Mouse (Mus musculus): Measurements from ENCODE around the gene Cab39l. TPM values are rescaled to one million over a fixed set of nuclear protein-coding genes. Genes with fewer than 3 reads are reported as not detected.

Gene Cab39l
- total RNA-seq, 2 experiments from 2014 or later, result 11.8 to 14.6 TPM

- no peak for DNase-seq
- intact Hi-C loops (cut with DNase I; ENCODE audit: low total_unique reads), result no loop called here
Measured at GRCm38 (mm10) chr14:59616802-59617201, 176.0 kb downstream of the Cab39l start.

- DNase-seq, result no peak
- intact Hi-C loops (cut with DNase I; ENCODE audit: low total_unique reads), result loop anchor here (10.0 kb wide), 1 partner anchor 90 kb away; no protein-coding TSS in a partner anchor
Measured at GRCm38 (mm10) chr14:59624326-59624885, 183.6 kb downstream of the Cab39l start.

DNA sequence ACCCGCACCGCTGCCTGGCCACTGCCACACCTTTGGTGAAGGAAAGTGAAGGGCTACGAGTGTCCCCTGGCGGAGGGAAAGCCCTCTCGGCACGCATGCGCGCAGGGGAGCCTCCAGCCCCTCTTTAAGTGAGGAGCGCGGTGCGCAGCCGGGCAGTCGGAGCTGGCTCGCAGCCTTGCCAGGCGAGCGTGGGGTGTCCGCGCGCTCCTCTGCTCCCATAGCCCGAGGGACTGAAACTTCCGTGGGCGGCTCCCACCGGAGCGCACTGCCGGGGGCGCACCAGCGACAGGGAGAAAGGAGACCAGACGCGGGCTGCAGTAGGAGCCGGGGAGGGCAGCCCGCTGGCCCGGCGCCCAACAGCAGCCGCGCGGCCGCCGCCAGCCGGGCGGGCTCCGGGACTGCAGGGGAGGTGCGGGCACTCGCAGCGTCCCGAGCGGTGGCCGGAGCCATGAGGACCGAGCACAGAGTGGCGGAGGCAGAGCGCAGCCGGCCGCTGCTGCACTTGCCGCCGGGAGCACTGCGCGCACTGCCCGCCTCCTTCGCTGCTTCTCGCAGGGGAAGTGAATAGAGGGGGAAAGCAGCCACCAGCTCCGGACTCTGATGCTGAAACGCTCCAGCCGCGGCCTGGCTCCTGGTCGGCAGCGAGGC is 184.5 kb downstream of the Cab39l start, which contains the start of gene Shisa2:
TSS of gene Shisa2 (plus strand) at position 151 of the 648 bp plus-strand sequence.
- peak; percentile 83 for DNase-seq
- intact Hi-C loops (cut with DNase I; ENCODE audit: low total_unique reads), result loop anchor here (10.0 kb wide), 1 partner anchor 90 kb away; no protein-coding TSS in a partner anchor

DNA sequence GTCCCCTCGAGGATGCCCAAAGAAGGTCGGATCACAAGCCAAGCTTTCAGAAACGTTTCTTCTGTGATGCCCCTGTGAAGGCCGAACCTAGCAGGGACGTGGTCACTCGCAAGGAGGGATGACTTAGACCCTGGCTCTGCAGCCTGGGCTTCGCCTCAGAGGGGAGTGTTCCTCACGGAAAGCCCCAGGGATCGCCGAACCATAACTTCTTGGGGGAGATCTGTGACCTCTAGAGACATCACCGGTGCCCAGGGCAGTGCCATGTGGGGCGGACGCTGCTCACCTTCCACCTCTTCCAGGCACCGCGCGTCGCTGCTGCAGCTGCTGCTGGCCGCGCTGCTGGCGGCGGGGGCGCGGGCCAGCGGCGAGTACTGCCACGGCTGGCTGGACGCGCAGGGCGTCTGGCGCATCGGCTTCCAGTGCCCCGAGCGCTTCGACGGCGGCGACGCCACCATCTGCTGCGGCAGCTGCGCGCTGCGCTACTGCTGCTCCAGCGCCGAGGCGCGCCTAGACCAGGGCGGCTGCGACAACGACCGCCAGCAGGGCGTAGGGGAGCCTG is 185.1 kb downstream of the Cab39l start:
- peak; percentile 72 for DNase-seq
- intact Hi-C loops (cut with DNase I; ENCODE audit: low total_unique reads), result loop anchor here (10.0 kb wide), 1 partner anchor 89 kb away; no protein-coding TSS in a partner anchor

DNA sequence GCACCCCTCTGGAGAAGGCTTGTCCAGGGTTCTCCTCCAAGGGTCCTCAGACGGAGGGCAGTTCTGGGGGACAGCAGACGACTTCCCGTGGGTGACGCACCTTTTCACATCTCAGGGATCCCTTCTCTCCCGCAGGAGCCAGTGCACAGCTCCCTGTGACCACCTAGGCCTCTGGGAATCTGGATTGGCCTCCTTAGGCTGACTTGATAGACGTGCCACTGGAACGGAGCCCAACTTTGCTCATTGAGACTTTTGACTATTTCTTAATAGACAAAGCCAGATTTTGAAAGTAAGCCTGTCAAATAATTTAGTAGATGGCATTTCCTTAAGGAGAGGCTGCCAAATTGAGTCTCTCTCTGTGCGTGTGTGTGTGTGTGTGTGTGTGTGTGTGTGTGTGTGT is 185.9 kb downstream of the Cab39l start:
- DNase-seq, result peak; percentile 33
- intact Hi-C loops (cut with DNase I; ENCODE audit: low total_unique reads), result loop anchor here (10.0 kb wide), 1 partner anchor 88 kb away; no protein-coding TSS in a partner anchor

GRCm38 (mm10) chr14:59627142-59627680 is 186.4 kb downstream of the Cab39l start:
- intact Hi-C loops (cut with DNase I; ENCODE audit: low total_unique reads), result loop anchor here (10.0 kb wide), 1 partner anchor 88 kb away; no protein-coding TSS in a partner anchor
- no peak for DNase-seq

- intact Hi-C loops (cut with DNase I; ENCODE audit: low total_unique reads), result loop anchor here (10.0 kb wide), 1 partner anchor 87 kb away; no protein-coding TSS in a partner anchor
- DNase-seq, result peak; percentile 29
Measured at GRCm38 (mm10) chr14:59627823-59628222, 187.1 kb downstream of the Cab39l start.

DNA sequence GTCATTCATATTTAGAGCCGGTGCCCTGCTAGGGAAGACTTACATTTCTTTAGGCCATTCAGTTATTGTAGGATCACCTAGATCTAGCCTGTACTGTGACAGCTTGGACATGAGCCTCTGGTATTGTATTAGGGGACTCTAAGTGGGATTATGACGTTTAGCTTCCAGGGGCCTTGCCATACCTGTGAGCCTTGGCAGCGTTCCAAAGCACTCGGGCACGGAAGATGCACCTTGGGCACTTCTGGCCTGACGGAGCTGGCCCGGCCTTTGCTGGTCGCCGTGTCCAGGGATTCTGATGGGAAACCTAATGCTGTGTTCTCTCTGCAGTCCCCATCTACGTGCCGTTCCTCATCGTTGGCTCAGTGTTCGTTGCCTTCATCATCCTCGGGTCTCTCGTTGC is 188.5 kb downstream of the Cab39l start:
- DNase-seq, result no peak
- intact Hi-C loops (cut with DNase I; ENCODE audit: low total_unique reads), result loop anchor here (10.0 kb wide), 1 partner anchor 85 kb away; no protein-coding TSS in a partner anchor

DNA sequence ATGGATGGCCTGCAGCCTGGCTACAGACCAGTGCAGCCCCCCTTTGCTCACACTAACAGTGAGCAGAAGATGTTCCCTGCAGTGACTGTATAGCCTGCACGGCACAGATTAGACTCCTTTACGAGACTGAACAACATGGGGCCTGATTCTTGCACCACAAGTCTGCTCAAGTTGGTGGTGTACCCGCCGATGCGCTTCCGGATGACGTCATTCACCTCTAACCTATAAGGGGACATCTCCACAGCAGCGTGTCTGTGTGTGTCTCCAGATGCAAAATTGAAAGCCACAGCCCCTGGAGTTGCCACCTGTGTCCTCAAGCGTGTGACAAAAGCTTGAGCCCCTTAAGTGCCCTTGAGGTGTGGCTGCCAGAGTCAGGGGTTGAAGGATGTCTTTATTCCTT is 189.3 kb downstream of the Cab39l start:
- DNase-seq, result no peak
- intact Hi-C loops (cut with DNase I; ENCODE audit: low total_unique reads), result no loop called here

DNA sequence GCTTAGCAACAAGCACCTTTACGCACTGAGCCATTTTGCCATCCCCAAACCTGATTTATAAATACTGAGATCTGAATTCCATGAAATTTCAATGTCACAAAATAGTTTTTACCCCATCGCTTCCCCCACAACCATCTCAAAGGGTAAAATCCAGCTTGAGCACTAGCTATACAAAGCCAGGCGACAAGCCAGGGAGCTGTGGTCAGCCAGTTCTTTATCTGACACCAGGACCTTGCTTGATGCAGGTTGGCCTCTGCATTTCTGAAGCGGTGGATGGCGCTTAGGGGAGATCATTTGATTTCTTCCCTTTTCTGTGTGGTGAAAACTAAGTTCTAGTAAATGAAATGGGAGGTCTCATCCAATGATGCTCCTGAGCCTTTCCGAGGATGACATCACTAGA is 191.3 kb downstream of the Cab39l start:
- DNase-seq, result no peak

DNA sequence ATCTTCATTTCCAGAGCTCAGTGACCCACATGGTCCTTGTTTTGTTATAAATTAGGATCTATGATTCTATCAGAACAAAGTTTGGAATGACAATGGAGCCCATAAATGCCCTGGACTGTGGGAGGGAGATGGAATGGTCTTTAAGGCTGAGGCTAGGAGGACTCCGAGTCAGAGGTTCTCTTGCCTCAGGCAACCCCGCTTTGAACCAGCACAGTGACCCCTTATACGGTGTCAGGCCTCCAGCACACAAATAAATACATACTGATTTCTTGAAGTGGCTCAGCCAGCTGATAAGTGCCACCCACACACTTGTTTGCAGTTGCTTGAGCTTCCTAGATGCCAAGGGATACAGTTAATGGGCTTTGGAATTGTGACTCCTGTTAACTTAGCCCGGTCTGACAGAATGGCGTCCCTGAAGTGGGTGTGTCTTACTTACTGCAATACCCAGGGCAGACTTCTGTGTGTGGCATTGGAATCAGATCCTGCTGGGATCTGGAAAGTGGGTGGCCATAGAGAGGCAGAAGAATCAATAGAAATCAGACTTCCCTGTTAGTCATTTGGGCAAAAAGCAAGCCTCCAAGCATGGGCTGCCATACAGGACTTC is 192.6 kb downstream of the Cab39l start:
- DNase-seq, result no peak
- intact Hi-C loops (cut with DNase I; ENCODE audit: low total_unique reads), result no loop called here

More for the DNA sequence above, 191.3 kb downstream of the Cab39l start:
- intact Hi-C loops (cut with DNase I; ENCODE audit: low total_unique reads), result no loop called here

- intact Hi-C loops (cut with DNase I; ENCODE audit: low total_unique reads), result no loop called here
- no peak for DNase-seq
Measured at GRCm38 (mm10) chr14:59633988-59634387, 193.2 kb downstream of the Cab39l start.

Other genes with a start within 250 kb of the Cab39l start
- gene Rcbtb1, start 239.8 kb upstream of the Cab39l start, total RNA-seq (2021), result 10 to 100 TPM; 10.5 to 11.5 TPM
- not detected for gene Gm6904, start 180.8 kb upstream of the Cab39l start, total RNA-seq (2021)
- not detected for gene Phf11a, start 143.4 kb upstream of the Cab39l start, total RNA-seq (2021)
- under 1 TPM in 1 of 2 experiments, not detected in 1; 0.18 TPM for gene Phf11b, start 99.6 kb upstream of the Cab39l start, total RNA-seq (2021)
- gene Phf11d, start 75.5 kb upstream of the Cab39l start, total RNA-seq (2021), result 1 to 10 TPM; 2.2 to 3.0 TPM
- gene Phf11c, start 45.6 kb upstream of the Cab39l start, total RNA-seq (2021), result under 1 TPM; 0.31 to 0.47 TPM
- gene Setdb2, start 88 bp upstream of the Cab39l start, total RNA-seq (2021), result 1 to 10 TPM; 4.2 to 5.0 TPM
- 10 to 100 TPM; 19.3 to 20.3 TPM for gene Cdadc1, start 157.0 kb downstream of the Cab39l start, total RNA-seq (2021)
- 10 to 100 TPM; 47.3 to 50.9 TPM for gene Shisa2, start 184.3 kb downstream of the Cab39l start, total RNA-seq (2021)